Mouse (Mus musculus): ENCODE measurements at regions not wholly inside any gene's neighbourhood (a gene's known extent, or its start where the extent isn't known, plus 50 kb on each side); places are given as distances from the start of the nearest gene placed in this dataset.

- DNase-seq, result no peak
These were observed 2151.8 kb downstream of the 4930444P10Rik start for GRCm38 (mm10) chr1:13941351-13941750.

GRCm38 (mm10) chr1:13938344-13938743, 2154.8 kb downstream of the 4930444P10Rik start:
- DNase-seq, result no peak

GRCm38 (mm10) chr1:13935938-13936491, 2157.1 kb downstream of the 4930444P10Rik start:
- no peak for DNase-seq

- no peak for DNase-seq
These were observed 2164.4 kb downstream of the 4930444P10Rik start for GRCm38 (mm10) chr1:13928679-13929078.

- no peak for DNase-seq
These were observed 2165.2 kb downstream of the 4930444P10Rik start for GRCm38 (mm10) chr1:13927964-13928363.

GRCm38 (mm10) chr1:13925994-13926393, 2167.1 kb downstream of the 4930444P10Rik start:
- DNase-seq, result no peak

- no peak for DNase-seq
These were observed 2177.9 kb downstream of the 4930444P10Rik start for GRCm38 (mm10) chr1:13915216-13915615.

- DNase-seq, result no peak
These were observed 2214.0 kb downstream of the 4930444P10Rik start for GRCm38 (mm10) chr1:13879126-13879525.

- no peak for DNase-seq
These were observed 2219.2 kb downstream of the 4930444P10Rik start for GRCm38 (mm10) chr1:13873925-13874324.

- no peak for DNase-seq
These were observed 2220.6 kb downstream of the 4930444P10Rik start for GRCm38 (mm10) chr1:13872536-13872935.

GRCm38 (mm10) chr1:13870631-13871286, 2222.4 kb downstream of the 4930444P10Rik start:
- DNase-seq, result no peak

- no peak for DNase-seq
These were observed 2227.4 kb downstream of the 4930444P10Rik start for GRCm38 (mm10) chr1:13865713-13866112.

GRCm38 (mm10) chr1:13863712-13864111, 2229.4 kb downstream of the 4930444P10Rik start:
- DNase-seq, result no peak

- no peak for DNase-seq
These were observed 2232.0 kb downstream of the 4930444P10Rik start for GRCm38 (mm10) chr1:13861070-13861511.

- no peak for DNase-seq
These were observed 2232.7 kb downstream of the 4930444P10Rik start for GRCm38 (mm10) chr1:13860469-13860868.

GRCm38 (mm10) chr1:13859723-13860122, 2233.4 kb downstream of the 4930444P10Rik start:
- DNase-seq, result no peak

- no peak for DNase-seq
These were observed 2234.6 kb downstream of the 4930444P10Rik start for GRCm38 (mm10) chr1:13858371-13859018.

- DNase-seq, result no peak
These were observed 2236.1 kb downstream of the 4930444P10Rik start for GRCm38 (mm10) chr1:13856998-13857397.

- DNase-seq, result no peak
These were observed 2242.0 kb downstream of the 4930444P10Rik start for GRCm38 (mm10) chr1:13851144-13851543.

GRCm38 (mm10) chr1:13849071-13849470, 2244.1 kb downstream of the 4930444P10Rik start:
- no peak for DNase-seq

- no peak for DNase-seq
These were observed 2246.7 kb downstream of the 4930444P10Rik start for GRCm38 (mm10) chr1:13846336-13846865.

GRCm38 (mm10) chr1:13840309-13840622, 2252.9 kb downstream of the 4930444P10Rik start:
- DNase-seq, result no peak

GRCm38 (mm10) chr1:13839619-13840308, 2253.4 kb downstream of the 4930444P10Rik start:
- DNase-seq, result no peak
